Mouse (Mus musculus) gastrocnemius, postnatal 4 days (tissue): ENCODE data around the gene Xdh. TPM values are rescaled to one million over a fixed set of nuclear protein-coding genes. Genes with fewer than 3 reads are reported as not detected.

Source experiments
- total RNA-seq, 2 experiments: library from RNA; stranded (reverse); gene quantifications; 2 replicates each; pipeline ENCODE4 v1.2.3; 2021

Xdh gene
- total RNA-seq, 2 experiments from 2014 or later, result 5.6 to 7.6 TPM

Other genes with a start within 250 kb of the Xdh start
- gene Galnt14, start 239.7 kb downstream of the Xdh start, total RNA-seq, result under 1 TPM; 0.31 to 0.39 TPM
- gene Ehd3, start 146.1 kb downstream of the Xdh start, total RNA-seq, result 1 to 10 TPM; 7.0 to 7.6 TPM
- not detected for gene Srd5a2, start 97.7 kb upstream of the Xdh start, total RNA-seq